Mouse (Mus musculus) hindbrain, embryonic 11.5 days (tissue): ENCODE data around the gene St14. TPM values are rescaled to one million over a fixed set of nuclear protein-coding genes. Genes with fewer than 3 reads are reported as not detected.

Source experiments
- ATAC-seq: fragments of 200-750 bp; cut with Nextera tagmentation; 2 replicates; pipeline ENCODE4 v1.8.0; 2017; ENCODE audit warnings: mild to moderate bottlenecking, moderate TSS enrichment, moderate library complexity; ENCODE audit not compliant: low FRiP score
- DNase-seq: peaks from one replicate; pipeline ENCODE4 v3.0.0-alpha.2; 2015; ENCODE audit warnings: low spot score
- H3K27ac ChIP-seq: fragments of 300-500 bp; sonication (generic); 2 replicates; pipeline ENCODE4 v1.5.1; 2014; ENCODE audit warnings: mild to moderate bottlenecking, low read depth, low read length
- H3K27me3 ChIP-seq: fragments of 300-500 bp; sonication (generic); 2 replicates; pipeline ENCODE4 v1.6.1; 2014; ENCODE audit warnings: mild to moderate bottlenecking, low read length, moderate library complexity, mixed read lengths; ENCODE audit not compliant: control insufficient read depth, insufficient read depth
- H3K36me3 ChIP-seq: fragments of 300-500 bp; sonication (generic); 2 replicates; pipeline ENCODE4 v1.6.1; 2014; ENCODE audit warnings: mild to moderate bottlenecking, low read length, moderate library complexity, mixed read lengths; ENCODE audit not compliant: control insufficient read depth, insufficient read depth
- H3K4me1 ChIP-seq: fragments of 300-500 bp; sonication (generic); replicated peaks from 2 replicates; pipeline ENCODE4 v1.6.1; 2014; ENCODE audit warnings: low read length, mixed read lengths; ENCODE audit not compliant: control insufficient read depth, insufficient read depth
- H3K4me2 ChIP-seq: fragments of 300-500 bp; sonication (generic); replicated peaks from 2 replicates; pipeline ENCODE4 v1.6.1; 2014; ENCODE audit warnings: mild to moderate bottlenecking, low read depth, low read length
- H3K4me3 ChIP-seq: fragments of 300-500 bp; sonication (generic); 2 replicates; pipeline ENCODE4 v1.5.1; 2014; ENCODE audit warnings: low read depth, low read length
- H3K9ac ChIP-seq: fragments of 300-500 bp; sonication (generic); 2 replicates; pipeline ENCODE4 v1.6.1; 2014; ENCODE audit warnings: low read depth, low read length
- H3K9me3 ChIP-seq: fragments of 300-500 bp; sonication (generic); 2 replicates; pipeline ENCODE4 v1.6.1; 2016; ENCODE audit warnings: low read length; ENCODE audit not compliant: control insufficient read depth
- WGBS: fragments of 180-500 bp; shearing (Covaris S2); extraction: QIAGEN DNeasy Blood & Tissue Kit; methylation state at CpG from one replicate; pipeline ENCODE4 v1.1.7; 2014; 5-methylcytosine and 5-hydroxymethylcytosine counted together
- polyA plus RNA-seq: library from polyadenylated mRNA; unstranded; fragments of >200 nt; fragmentation: Nextera tagmentation; extraction: Ambion mirVana; gene quantifications from 2 replicates; pipeline ENCODE4 v1.2.1, GENCODE M21; 2014

Gene St14
- polyA plus RNA-seq, 1 experiment from 2014 or later, result 3.2 TPM

- peaks cover 12% of the 10 kb centered on the region for H3K4me1 ChIP-seq
- H3K9ac ChIP-seq, result no peak overlapping the region
- peaks cover 41% of the 10 kb centered on the region for H3K27me3 ChIP-seq
- DNase-seq (peak; percentile 54), ATAC-seq (no peak)
- no peaks in the 10 kb centered on the region for H3K36me3 ChIP-seq
- H3K9me3 ChIP-seq, result no peaks in the 10 kb centered on the region
- WGBS, result 13% methylated on average over 26 of the region's 26 CpGs
- peak overlapping the region; percentile 46 for H3K4me3 ChIP-seq
- no peak overlapping the region for H3K27ac ChIP-seq
- H3K4me2 ChIP-seq, result peak overlapping the region; percentile 66
These were observed 1.1 kb downstream of the St14 start for GRCm38 (mm10) chr9:31130357-31131204.

GRCm38 (mm10) chr9:31129956-31130355 lies 1.7 kb downstream of the St14 start:
- no peak overlapping the region for H3K9ac ChIP-seq
- WGBS, result 58% methylated on average over 8 of the region's 8 CpGs
- no peak overlapping the region for H3K4me3 ChIP-seq
- H3K27ac ChIP-seq, result no peak overlapping the region
- H3K36me3 ChIP-seq, result no peaks in the 10 kb centered on the region
- ATAC-seq (no peak), DNase-seq (peak; percentile 8)
- H3K9me3 ChIP-seq, result no peaks in the 10 kb centered on the region
- H3K27me3 ChIP-seq, result peaks cover 41% of the 10 kb centered on the region
- peaks cover 12% of the 10 kb centered on the region for H3K4me1 ChIP-seq
- no peak overlapping the region for H3K4me2 ChIP-seq

GRCm38 (mm10) chr9:31127876-31128465 lies 3.7 kb downstream of the St14 start:
- H3K27me3 ChIP-seq, result peaks cover 35% of the 10 kb centered on the region
- ATAC-seq, result no peak
- WGBS, result 86% methylated on average over 12 of the region's 12 CpGs
- H3K9me3 ChIP-seq, result no peaks in the 10 kb centered on the region
- H3K9ac ChIP-seq, result no peak overlapping the region
- no peaks in the 10 kb centered on the region for H3K36me3 ChIP-seq
- no peak for DNase-seq
- H3K27ac ChIP-seq, result no peak overlapping the region
- no peak overlapping the region for H3K4me3 ChIP-seq
- peaks cover 12% of the 10 kb centered on the region for H3K4me1 ChIP-seq
- H3K4me2 ChIP-seq, result no peak overlapping the region

GRCm38 (mm10) chr9:31126079-31126478 lies 5.6 kb downstream of the St14 start:
- WGBS, result 91% methylated on average over 7 of the region's 7 CpGs
- Histone ChIP-seq H3K9ac (no peak overlapping the region), H3K4me1 (0 out of 2 replicates have a peak, but pooled peaks cover 3% of the 10 kb centered on the region), H3K36me3 (no peaks in the 10 kb centered on the region), H3K4me2 (no peak overlapping the region), H3K27me3 (peaks cover 19% of the 10 kb centered on the region), H3K9me3 (no peaks in the 10 kb centered on the region), H3K27ac (no peak overlapping the region), H3K4me3 (no peak overlapping the region)
- DNase-seq (no peak), ATAC-seq (no peak)

- DNase-seq (no peak), ATAC-seq (no peak)
- 81% methylated on average over 13 of the region's 13 CpGs for WGBS
- Histone ChIP-seq H3K36me3 (no peaks in the 10 kb centered on the region), H3K4me1 (no peaks in the 10 kb centered on the region), H3K4me3 (no peak overlapping the region), H3K9me3 (no peaks in the 10 kb centered on the region), H3K27ac (no peak overlapping the region), H3K9ac (no peak overlapping the region), H3K27me3 (no peaks in the 10 kb centered on the region), H3K4me2 (no peak overlapping the region)
These were observed 9.1 kb downstream of the St14 start for GRCm38 (mm10) chr9:31122464-31123030.

- no peak for DNase-seq
- no peaks in the 10 kb centered on the region for H3K4me1 ChIP-seq
- H3K4me3 ChIP-seq, result no peak overlapping the region
- no peak for ATAC-seq
- H3K4me2 ChIP-seq, result no peak overlapping the region
- H3K27me3 ChIP-seq, result no peaks in the 10 kb centered on the region
- no peaks in the 10 kb centered on the region for H3K36me3 ChIP-seq
- no peak overlapping the region for H3K9ac ChIP-seq
- no peak overlapping the region for H3K27ac ChIP-seq
- H3K9me3 ChIP-seq, result no peaks in the 10 kb centered on the region
- WGBS, result 77% methylated on average over 4 of the region's 4 CpGs
These were observed 11.1 kb downstream of the St14 start for GRCm38 (mm10) chr9:31120533-31120915.

- H3K4me1 ChIP-seq, result no peaks in the 10 kb centered on the region
- 67% methylated on average over 11 of the region's 11 CpGs for WGBS
- no peaks in the 10 kb centered on the region for H3K9me3 ChIP-seq
- no peak overlapping the region for H3K4me3 ChIP-seq
- no peaks in the 10 kb centered on the region for H3K36me3 ChIP-seq
- no peak for DNase-seq
- no peaks in the 10 kb centered on the region for H3K27me3 ChIP-seq
- no peak overlapping the region for H3K9ac ChIP-seq
- H3K4me2 ChIP-seq, result no peak overlapping the region
- no peak overlapping the region for H3K27ac ChIP-seq
- ATAC-seq, result no peak
These were observed 11.6 kb downstream of the St14 start for GRCm38 (mm10) chr9:31119882-31120532.

- Histone ChIP-seq H3K4me3 (no peak overlapping the region), H3K4me2 (no peak overlapping the region), H3K4me1 (no peaks in the 10 kb centered on the region), H3K9ac (no peak overlapping the region), H3K27ac (no peak overlapping the region), H3K36me3 (no peaks in the 10 kb centered on the region), H3K9me3 (no peaks in the 10 kb centered on the region), H3K27me3 (no peaks in the 10 kb centered on the region)
- no peak for ATAC-seq
- no peak for DNase-seq
- WGBS, result 79% methylated on average over 5 of the region's 5 CpGs
These were observed 12.2 kb downstream of the St14 start for GRCm38 (mm10) chr9:31119405-31119804.
